8 mouse cellular contexts compared by ENCODE assay signal in genomic region chr11:60810046-60810965, GRCm38 (mm10). TPM values are rescaled to one million over a fixed set of nuclear protein-coding genes. Genes with fewer than 3 reads are reported as not detected.
DNase-seq lines count a peak whose midpoint lies in the region; ATAC-seq and TF ChIP-seq lines count a peak whose summit lies in the region.

No protein-coding gene starts in this region.

- H3K4me3 ChIP-seq in testis, adult 2 months (ENCODE audit: control insufficient read depth, low read depth, low read length), result peak overlapping the region; percentile 82
- peak overlapping the region; percentile 34 for H3K4me3 ChIP-seq in forebrain, embryonic 11.5 days (ENCODE audit: low read depth, low read length)
- peak overlapping the region; percentile 36 for H3K4me3 ChIP-seq in kidney, postnatal 0 days (replicated peaks; ENCODE audit: low read depth, low read length)
- H3K4me3 ChIP-seq in neural tube, embryonic 11.5 days (ENCODE audit: low read depth, low read length), result peak overlapping the region; percentile 38

- peak overlapping the region; percentile 40 for H3K9ac ChIP-seq in forebrain, embryonic 11.5 days (ENCODE audit: low read length)
- H3K9ac ChIP-seq in kidney, postnatal 0 days (ENCODE audit: low read depth, low read length), result peak overlapping the region; percentile 46; the same call in 1 of the 2 replicates
- peak overlapping the region; percentile 26; the same call in 1 of the 2 replicates for H3K9ac ChIP-seq in neural tube, embryonic 11.5 days (ENCODE audit: low read length)

- peak overlapping the region; percentile 55 for H3K27ac ChIP-seq in testis, adult 2 months (ENCODE audit: control insufficient read depth, insufficient read depth, low read depth, low read length)
- no peak overlapping the region for H3K27ac ChIP-seq in forebrain, embryonic 11.5 days (ENCODE audit: low read depth, low read length)
- peak overlapping the region; percentile 73 for H3K27ac ChIP-seq in kidney, postnatal 0 days
- no peak overlapping the region for H3K27ac ChIP-seq in neural tube, embryonic 11.5 days (ENCODE audit: low read depth, low read length)

- 19% methylated on average over 14 of the region's 14 CpGs for WGBS in forebrain, embryonic 11.5 days
- WGBS in kidney, postnatal 0 days, result 13% methylated on average over 14 of the region's 14 CpGs
- 16% methylated on average over 14 of the region's 14 CpGs for WGBS in neural tube, embryonic 11.5 days

- ATAC-seq in forebrain, embryonic 11.5 days (replicated peaks; ENCODE audit: low FRiP score), result 0 out of 2 replicates have a peak, but pooled peaks have one; percentile 24
- ATAC-seq in kidney, postnatal 0 days (replicated peaks; ENCODE audit: low FRiP score, low read depth), result peak; percentile 2; the same call in 1 of the 2 replicates
- ATAC-seq in neural tube, embryonic 11.5 days (ENCODE audit: insufficient read depth, low FRiP score, low TSS enrichment), result 0 out of 2 replicates have a peak, but pooled peaks have one; percentile 6

- no peak for DNase-seq in testis, postnatal 14 days (ENCODE audit: low spot score)
- DNase-seq in forebrain, embryonic 11.5 days (ENCODE audit: low spot score), result no peak
- DNase-seq in kidney, postnatal 0 days (ENCODE audit: low spot score), result peak; percentile 31
- no peak for DNase-seq in neural tube, embryonic 11.5 days (ENCODE audit: low spot score)
- no peak for DNase-seq in cerebellum, adult 18-20 months
- no peak for DNase-seq in natural killer cell, adult 2 months (ENCODE audit: low spot score in 2 of 2)
- no peak for DNase-seq in ovary, adult 18-20 months (ENCODE audit: low spot score)

- H3K4me1 ChIP-seq in testis, adult 2 months (ENCODE audit: control insufficient read depth, insufficient read depth, low read length), result peaks cover 10% of the 10 kb centered on the region
- H3K4me1 ChIP-seq in forebrain, embryonic 11.5 days (replicated peaks; ENCODE audit: control insufficient read depth, insufficient read depth, low read length), result peaks cover 3% of the 10 kb centered on the region; the same call in 1 of the 2 replicates
- peaks cover 12% of the 10 kb centered on the region; the same call in 1 of the 2 replicates for H3K4me1 ChIP-seq in kidney, postnatal 0 days (replicated peaks; ENCODE audit: insufficient read depth, low read length)
- H3K4me1 ChIP-seq in neural tube, embryonic 11.5 days (ENCODE audit: control insufficient read depth, insufficient read depth, low read length), result peaks cover 8% of the 10 kb centered on the region; the same call in 1 of the 2 replicates

- no peak for TF ChIP-seq POLR2A in testis, adult 2 months (IDR thresholded peaks at IDR 0.05; ENCODE audit: control insufficient read depth, low read depth, low read length)

- H3K27me3 ChIP-seq in testis, adult 2 months (ENCODE audit: control insufficient read depth, insufficient read depth, low read length), result no peaks in the 10 kb centered on the region
- H3K27me3 ChIP-seq in forebrain, embryonic 11.5 days (ENCODE audit: control insufficient read depth, insufficient read depth, low read length), result no peaks in the 10 kb centered on the region
- H3K27me3 ChIP-seq in kidney, postnatal 0 days (ENCODE audit: insufficient read depth, low read length), result no peaks in the 10 kb centered on the region
- no peaks in the 10 kb centered on the region for H3K27me3 ChIP-seq in neural tube, embryonic 11.5 days (ENCODE audit: control insufficient read depth, insufficient read depth, low read length)

- no peak for TF ChIP-seq CTCF in testis, adult 2 months (IDR thresholded peaks at IDR 0.05; ENCODE audit: control insufficient read depth, insufficient read depth, insufficient replicate concordance, low read depth, low read length)
- no peak for TF ChIP-seq CTCF in kidney, postnatal 0 days (IDR thresholded peaks at IDR 0.05; ENCODE audit: low read depth)

- H3K36me3 ChIP-seq in testis, adult 2 months (ENCODE audit: control insufficient read depth, insufficient read depth, low read length), result no peaks in the 10 kb centered on the region; the same call in 1 of the 2 replicates
- no peaks in the 10 kb centered on the region for H3K36me3 ChIP-seq in forebrain, embryonic 11.5 days (ENCODE audit: control insufficient read depth, insufficient read depth, low read length)
- no peaks in the 10 kb centered on the region for H3K36me3 ChIP-seq in kidney, postnatal 0 days (ENCODE audit: insufficient read depth, low read length)
- H3K36me3 ChIP-seq in neural tube, embryonic 11.5 days (ENCODE audit: control insufficient read depth, insufficient read depth, low read length), result no peaks in the 10 kb centered on the region

- peak overlapping the region; percentile 56 for H3K4me2 ChIP-seq in forebrain, embryonic 11.5 days (ENCODE audit: low read depth, low read length, severe bottlenecking)
- H3K4me2 ChIP-seq in kidney, postnatal 0 days (ENCODE audit: low read length), result peak overlapping the region; percentile 77
- peak overlapping the region; percentile 69 for H3K4me2 ChIP-seq in neural tube, embryonic 11.5 days (ENCODE audit: low read depth)

- no peaks in the 10 kb centered on the region for H3K9me3 ChIP-seq in forebrain, embryonic 11.5 days (ENCODE audit: control insufficient read depth, low read length)
- no peaks in the 10 kb centered on the region for H3K9me3 ChIP-seq in kidney, postnatal 0 days (replicated peaks; ENCODE audit: low read length)
- H3K9me3 ChIP-seq in neural tube, embryonic 11.5 days (ENCODE audit: control insufficient read depth, low read length), result no peaks in the 10 kb centered on the region

RNA-seq across cellular contexts. Expression of gene Shmt1, which starts 1.2 kb away (rescaled TPM):
- polyA plus RNA-seq in testis, adult 2 months (2012; rRNA removed), result 39.3 and 51.5 TPM in 2 replicates
- 70.5 and 71.7 TPM in 2 replicates for polyA plus RNA-seq in forebrain, embryonic 11.5 days (2014; fragmentation: Nextera tagmentation; extraction: Ambion mirVana)
- 53.5 and 56.9 TPM in 2 replicates for polyA plus RNA-seq in kidney, postnatal 0 days (2015; fragmentation: Nextera tagmentation; extraction: Ambion mirVana)
- polyA plus RNA-seq in neural tube, embryonic 11.5 days (2014; fragmentation: Nextera tagmentation; extraction: Ambion mirVana), result 42.0 and 44.0 TPM in 2 replicates

RNA-seq across cellular contexts. Expression of gene Dhrs7b, which starts 20.1 kb away (rescaled TPM):
- 19.8 and 19.9 TPM in 2 replicates for polyA plus RNA-seq in testis, adult 2 months (2012; rRNA removed)
- 26.7 and 30.0 TPM in 2 replicates for polyA plus RNA-seq in forebrain, embryonic 11.5 days (2014; fragmentation: Nextera tagmentation; extraction: Ambion mirVana)
- polyA plus RNA-seq in kidney, postnatal 0 days (2015; fragmentation: Nextera tagmentation; extraction: Ambion mirVana), result 34.8 and 36.4 TPM in 2 replicates
- 23.5 and 24.3 TPM in 2 replicates for polyA plus RNA-seq in neural tube, embryonic 11.5 days (2014; fragmentation: Nextera tagmentation; extraction: Ambion mirVana)

RNA-seq across cellular contexts. Expression of gene Smcr8, which starts 33.0 kb away (rescaled TPM):
- 4.5 and 4.6 TPM in 2 replicates for polyA plus RNA-seq in testis, adult 2 months (2012; rRNA removed)
- 11.0 and 11.6 TPM in 2 replicates for polyA plus RNA-seq in forebrain, embryonic 11.5 days (2014; fragmentation: Nextera tagmentation; extraction: Ambion mirVana)
- 4.0 and 4.1 TPM in 2 replicates for polyA plus RNA-seq in kidney, postnatal 0 days (2015; fragmentation: Nextera tagmentation; extraction: Ambion mirVana)
- polyA plus RNA-seq in neural tube, embryonic 11.5 days (2014; fragmentation: Nextera tagmentation; extraction: Ambion mirVana), result 10.1 and 10.2 TPM in 2 replicates

RNA-seq across cellular contexts. Expression of gene Top3a, which starts 33.1 kb away (rescaled TPM):
- polyA plus RNA-seq in testis, adult 2 months (2012; rRNA removed), result 14.4 and 14.8 TPM in 2 replicates
- 23.8 and 25.9 TPM in 2 replicates for polyA plus RNA-seq in forebrain, embryonic 11.5 days (2014; fragmentation: Nextera tagmentation; extraction: Ambion mirVana)
- polyA plus RNA-seq in kidney, postnatal 0 days (2015; fragmentation: Nextera tagmentation; extraction: Ambion mirVana), result 8.2 and 10.2 TPM in 2 replicates
- polyA plus RNA-seq in neural tube, embryonic 11.5 days (2014; fragmentation: Nextera tagmentation; extraction: Ambion mirVana), result 16.1 and 17.1 TPM in 2 replicates

Comparison
In these comparisons a context has a peak if more than half of its experiments do, and no peak if none do; other contexts are left out.
1. H3K27ac ChIP-seq: peak in testis, adult 2 months (single experiment) and kidney, postnatal 0 days (single experiment); none in forebrain, embryonic 11.5 days (single experiment) and neural tube, embryonic 11.5 days (single experiment).
2. Peak in every context shown above with its lines, with median percentiles within 50 percentile points of each other: H3K4me3 ChIP-seq, ATAC-seq, H3K4me2 ChIP-seq and H3K9ac ChIP-seq.